Mouse (Mus musculus) CH12.LX (cell line): ENCODE results near the gene Fam151b. TPM values are rescaled to one million over a fixed set of nuclear protein-coding genes. Genes with fewer than 3 reads are reported as not detected.

Source experiments
- DNase-seq: peaks from one replicate; pipeline ENCODE4 v3.0.0-alpha.2; 2013; ENCODE audit errors: extremely low read depth
- H3K27ac ChIP-seq: 2 replicates; pipeline ENCODE4 v1.5.1; 2012; ENCODE audit warnings: low read depth, mild to moderate bottlenecking, control low read depth, moderate library complexity; ENCODE audit not compliant: insufficient read depth
- H3K27me3 ChIP-seq: replicated peaks from 2 replicates; pipeline ENCODE3; 2012; ENCODE audit warnings: inconsistent platforms
- H3K36me3 ChIP-seq, 2 experiments: replicated peaks in 1 of 2; 2 replicates each; pipeline versions ENCODE3 to v1.6.1; 2012; ENCODE audit warnings: inconsistent platforms in 1 of 2, low read length in 1 of 2, mild to moderate bottlenecking in 1 of 2, mixed read lengths in 1 of 2, moderate library complexity in 1 of 2; ENCODE audit not compliant: control insufficient read depth in 1 of 2, insufficient read depth in 1 of 2
- H3K4me1 ChIP-seq, 2 experiments: 2 replicates each; pipeline ENCODE4 v1.6.1; 2012; ENCODE audit warnings: inconsistent platforms in 1 of 2, moderate library complexity in 1 of 2; ENCODE audit not compliant: insufficient read depth in 2 of 2, control insufficient read depth in 1 of 2
- H3K4me2 ChIP-seq: 2 replicates; pipeline ENCODE4 v1.6.1; 2012; ENCODE audit warnings: low read depth, mild to moderate bottlenecking, control low read depth; ENCODE audit not compliant: poor library complexity, insufficient read depth, severe bottlenecking
- H3K4me3 ChIP-seq, 3 experiments: fragments of 150-350 bp in 1 of 3; sonication (generic) in 1 of 3; replicated peaks in 1 of 3; 2 replicates each; pipeline versions ENCODE3 to v1.5.1; 2011 to 2012; ENCODE audit warnings: low read depth in 2 of 3, low read length in 2 of 3, mild to moderate bottlenecking in 2 of 3, moderate library complexity in 2 of 3, control low read depth in 1 of 3, improper control_type of control experiment in 1 of 3, inconsistent platforms in 1 of 3, mixed read lengths in 1 of 3; ENCODE audit not compliant: poor library complexity in 1 of 3
- H3K79me2 ChIP-seq: replicated peaks from 2 replicates; pipeline ENCODE4 v1.6.1; 2012; ENCODE audit warnings: mild to moderate bottlenecking, moderate library complexity; ENCODE audit not compliant: control insufficient read depth, poor library complexity, insufficient read depth, severe bottlenecking; ENCODE audit errors: extremely low read depth
- H3K9ac ChIP-seq: 2 replicates; pipeline ENCODE4 v1.6.1; 2012; ENCODE audit warnings: low read depth, mild to moderate bottlenecking, control low read depth, moderate library complexity; ENCODE audit not compliant: insufficient read depth
- H3K9me3 ChIP-seq: replicated peaks from 2 replicates; pipeline ENCODE3; 2012; ENCODE audit warnings: low read length, inconsistent platforms, mixed read lengths
- BHLHE40 ChIP-seq: IDR thresholded peaks from 2 replicates; pipeline ENCODE4 v1.6.1; 2011; ENCODE audit warnings: mild to moderate bottlenecking, low read depth, low read length, improper control_type of control experiment
- CHD1 ChIP-seq: IDR thresholded peaks from 2 replicates; pipeline ENCODE4 v1.6.1; 2012; ENCODE audit warnings: low read depth, low read length, improper control_type of control experiment, inconsistent platforms
- CHD2 ChIP-seq: IDR thresholded peaks from 2 replicates; pipeline ENCODE4 v1.6.1; 2011; ENCODE audit warnings: low read length, improper control_type of control experiment
- CTCF ChIP-seq, 2 experiments: IDR thresholded peaks in 1 of 2; conservative IDR thresholded peaks in 1 of 2; 2 replicates each; pipeline ENCODE4 v1.5.1; 2011 to 2012; ENCODE audit warnings: low read depth in 2 of 2, low read length in 2 of 2, improper control_type of control experiment in 1 of 2, inconsistent platforms in 1 of 2, mild to moderate bottlenecking in 1 of 2, moderate library complexity in 1 of 2
- E2F4 ChIP-seq: IDR thresholded peaks from 2 replicates; pipeline ENCODE4 v1.6.1; 2011; ENCODE audit warnings: low read depth, low read length, improper control_type of control experiment; ENCODE audit not compliant: insufficient replicate concordance
- ELF1 ChIP-seq: IDR thresholded peaks from 2 replicates; pipeline ENCODE4 v1.6.1; 2014; ENCODE audit warnings: low read depth, mild to moderate bottlenecking, inconsistent platforms, low read length, improper control_type of control experiment
- EP300 ChIP-seq: IDR thresholded peaks from 2 replicates; pipeline ENCODE4 v1.6.1; 2011; ENCODE audit warnings: low read length, improper control_type of control experiment
- ETS1 ChIP-seq: conservative IDR thresholded peaks from 2 replicates; pipeline ENCODE4 v1.6.1; 2012; ENCODE audit warnings: low read depth, mild to moderate bottlenecking, inconsistent platforms, low read length, improper control_type of control experiment, moderate library complexity
- GABPA ChIP-seq: IDR thresholded peaks from 2 replicates; pipeline ENCODE4 v1.6.1; 2012; ENCODE audit warnings: low read depth, low read length, improper control_type of control experiment, inconsistent platforms; ENCODE audit not compliant: insufficient replicate concordance
- HCFC1 ChIP-seq: IDR thresholded peaks from 2 replicates; pipeline ENCODE4 v1.6.1; 2012; ENCODE audit warnings: low read depth, mild to moderate bottlenecking, inconsistent platforms, low read length, improper control_type of control experiment
- IRF4 ChIP-seq: IDR thresholded peaks from 2 replicates; pipeline ENCODE4 v1.6.1; 2014; ENCODE audit warnings: low read depth, mild to moderate bottlenecking, inconsistent platforms, low read length, improper control_type of control experiment
- JUN ChIP-seq: IDR thresholded peaks from 2 replicates; pipeline ENCODE4 v1.6.1; 2011; ENCODE audit warnings: low read depth, mild to moderate bottlenecking, low read length, improper control_type of control experiment, moderate library complexity; ENCODE audit not compliant: insufficient read depth
- JUND ChIP-seq: conservative IDR thresholded peaks from 2 replicates; pipeline ENCODE4 v1.6.1; 2011; ENCODE audit warnings: low read depth, low read length, improper control_type of control experiment
- KAT2A ChIP-seq: IDR thresholded peaks from 2 replicates; pipeline ENCODE4 v1.6.1; 2012; ENCODE audit warnings: low read length, improper control_type of control experiment, inconsistent platforms; ENCODE audit not compliant: insufficient replicate concordance
- MAFK ChIP-seq: IDR thresholded peaks from 2 replicates; pipeline ENCODE4 v1.6.1; 2011; ENCODE audit warnings: low read length, improper control_type of control experiment; ENCODE audit not compliant: insufficient replicate concordance
- MAX ChIP-seq: IDR thresholded peaks from 2 replicates; pipeline ENCODE4 v1.6.1; 2011; ENCODE audit warnings: low read length, improper control_type of control experiment
- MAZ ChIP-seq: IDR thresholded peaks from 2 replicates; pipeline ENCODE4 v1.6.1; 2012; ENCODE audit warnings: low read depth, mild to moderate bottlenecking, inconsistent platforms, low read length, improper control_type of control experiment, moderate library complexity
- MEF2A ChIP-seq: IDR thresholded peaks from 2 replicates; pipeline ENCODE4 v1.6.1; 2014; ENCODE audit warnings: low read depth, mild to moderate bottlenecking, inconsistent platforms, low read length, improper control_type of control experiment, borderline replicate concordance
- MXI1 ChIP-seq: IDR thresholded peaks from 2 replicates; pipeline ENCODE4 v1.6.1; 2011; ENCODE audit warnings: mild to moderate bottlenecking, low read depth, low read length, improper control_type of control experiment
- MYC ChIP-seq: IDR thresholded peaks from 2 replicates; pipeline ENCODE4 v1.6.1; 2011; ENCODE audit warnings: low read depth, mild to moderate bottlenecking, improper control_type of control experiment, low read length
- NELFE ChIP-seq: IDR thresholded peaks from 2 replicates; pipeline ENCODE4 v1.6.1; 2011; ENCODE audit warnings: low read depth, low read length, improper control_type of control experiment
- NRF1 ChIP-seq: IDR thresholded peaks from 2 replicates; pipeline ENCODE4 v1.6.1; 2014; ENCODE audit warnings: low read depth, mild to moderate bottlenecking, inconsistent platforms, low read length, improper control_type of control experiment, moderate library complexity
- PAX5 ChIP-seq: IDR thresholded peaks from 2 replicates; pipeline ENCODE4 v1.6.1; 2012; ENCODE audit warnings: low read length, inconsistent platforms, mixed read lengths
- POLR2A ChIP-seq: IDR thresholded peaks from 2 replicates; pipeline ENCODE4 v1.6.1; 2011; ENCODE audit warnings: low read depth, mild to moderate bottlenecking, improper control_type of control experiment, low read length
- POLR2AphosphoS2 ChIP-seq: IDR thresholded peaks from 2 replicates; pipeline ENCODE4 v1.6.1; 2011; ENCODE audit warnings: low read depth, low read length, improper control_type of control experiment
- RAD21 ChIP-seq: IDR thresholded peaks from 2 replicates; pipeline ENCODE4 v1.6.1; 2011; ENCODE audit warnings: low read depth, mild to moderate bottlenecking, low read length, improper control_type of control experiment, moderate library complexity
- RCOR1 ChIP-seq: conservative IDR thresholded peaks from 2 replicates; pipeline ENCODE4 v1.6.1; 2012; ENCODE audit warnings: low read depth, mild to moderate bottlenecking, inconsistent platforms, low read length, improper control_type of control experiment
- SIN3A ChIP-seq: IDR thresholded peaks from 2 replicates; pipeline ENCODE4 v1.6.1; 2012; ENCODE audit warnings: low read length, improper control_type of control experiment, inconsistent platforms
- SMC3 ChIP-seq: IDR thresholded peaks from 2 replicates; pipeline ENCODE4 v1.6.1; 2011; ENCODE audit warnings: low read depth, low read length, improper control_type of control experiment
- TBP ChIP-seq: conservative IDR thresholded peaks from 2 replicates; pipeline ENCODE4 v1.6.1; 2011; ENCODE audit warnings: low read depth, low read length, improper control_type of control experiment
- TCF12 ChIP-seq: IDR thresholded peaks from 2 replicates; pipeline ENCODE4 v1.6.1; 2014; ENCODE audit warnings: low read depth, mild to moderate bottlenecking, inconsistent platforms, low read length, improper control_type of control experiment
- UBTF ChIP-seq: IDR thresholded peaks from 2 replicates; pipeline ENCODE4 v1.6.1; 2012; ENCODE audit warnings: low read depth, mild to moderate bottlenecking, inconsistent platforms, low read length, improper control_type of control experiment, moderate library complexity
- USF1 ChIP-seq: IDR thresholded peaks from 2 replicates; pipeline ENCODE4 v1.6.1; 2014; ENCODE audit warnings: low read depth, mild to moderate bottlenecking, inconsistent platforms, low read length, improper control_type of control experiment
- USF2 ChIP-seq: conservative IDR thresholded peaks from 2 replicates; pipeline ENCODE4 v1.6.1; 2011; ENCODE audit warnings: low read depth, low read length, improper control_type of control experiment
- ZC3H11A ChIP-seq: IDR thresholded peaks from 2 replicates; pipeline ENCODE4 v1.6.1; 2012; ENCODE audit warnings: low read depth, mild to moderate bottlenecking, inconsistent platforms, low read length, improper control_type of control experiment
- ZKSCAN1 ChIP-seq: IDR thresholded peaks from 2 replicates; pipeline ENCODE4 v1.6.1; 2012; ENCODE audit warnings: low read depth, inconsistent platforms, low read length, improper control_type of control experiment, borderline replicate concordance
- ZMIZ1 ChIP-seq: IDR thresholded peaks from 2 replicates; pipeline ENCODE4 v1.6.1; 2012; ENCODE audit warnings: low read depth, mild to moderate bottlenecking, inconsistent platforms, low read length, improper control_type of control experiment
- ZNF384 ChIP-seq: IDR thresholded peaks from 2 replicates; pipeline ENCODE4 v1.6.1; 2012; ENCODE audit warnings: low read depth, low read length, improper control_type of control experiment, inconsistent platforms
- dilution Hi-C: fragments of 300-500 bp; cut with MboI; formaldehyde crosslinking; loops from 2 replicates; pipeline ENCODE4 v1.14.3; 2020; ENCODE audit warnings: low sequenced_read_pairs; ENCODE audit not compliant: extremely low pct_unique_long_range_greater_than_20kb, extremely low pct_ligation_motif_present
- in situ Hi-C: fragments of 300-500 bp; cut with MboI; formaldehyde crosslinking; loops from 3 replicates; pipeline ENCODE4 v1.14.3; 2019; ENCODE audit warnings: low sequenced_read_pairs, low pct_ligation_motif_present, low pct_unique_long_range_greater_than_20kb, mixed read lengths
- polyA plus RNA-seq: library from polyadenylated mRNA; unstranded; fragments of >175 nt; gene quantifications from 2 replicates; pipeline ENCODE4 v1.2.1, GENCODE M21; 2012; ENCODE audit warnings: low read depth; ENCODE audit not compliant: insufficient read length
- total RNA-seq, 2 experiments: library from RNA; depleted of rRNA; stranded (reverse); fragments of 300-350 nt in 1 of 2; fragments of >200 nt in 1 of 2; gene quantifications; 2 replicates each; pipeline ENCODE4 v1.2.3; 2012 to 2014

The Fam151b gene
- total and polyA plus RNA-seq, 3 experiments: 2.5 to 5.2 (median 3.7) TPM

GRCm38 (mm10) chr13:92530721-92531211 is 47.0 kb upstream of the Fam151b start, which contains the start of gene Zfyve16:
Gene Zfyve16 (minus strand): TSS chr13:92530868.
- Histone ChIP-seq H3K36me3 (peaks cover 0 to 5% of the 10 kb centered on the region in 2 experiments), H3K9me3 (no peaks in the 10 kb centered on the region), H3K4me3 (peak within 1 kb of the TSS; percentile 70 to 91 (median 83)), H3K4me2 (peak within 1 kb of the TSS; percentile 98), H3K79me2 (no peaks in the 10 kb centered on the region), H3K27ac (peak within 1 kb of the TSS; percentile 82), H3K9ac (peak within 1 kb of the TSS; percentile 46), H3K4me1 (peaks cover 0 to 14% of the 10 kb centered on the region in 2 experiments; a peak in 2 of 4 replicates), H3K27me3 (no peaks in the 10 kb centered on the region)
- DNase-seq: peak; percentile 93
- dilution Hi-C loops (no loop called here), in situ Hi-C loops (no loop called here)
- TF ChIP-seq HCFC1 (peak; percentile 20; the same call in 1 of the 2 replicates), RCOR1 (no peak), MEF2A (peak; percentile 48; the same call in 1 of the 2 replicates), ZMIZ1 (no peak), ZKSCAN1 (no peak), MYC (0 out of 2 replicates have a peak, but pooled peaks have one; percentile 50), GABPA (no peak), BHLHE40 (no peak), ZC3H11A (no peak), E2F4 (no peak), UBTF (0 out of 2 replicates have a peak, but pooled peaks have one; percentile 15), CHD2 (no peak), ETS1 (no peak), EP300 (no peak), MAFK (no peak), ELF1 (peak; percentile 80), USF2 (no peak), POLR2A (peak; percentile 86), PAX5 (no peak), NRF1 (peak; percentile 98), SMC3 (no peak), JUN (no peak), MAZ (no peak), TCF12 (no peak; the same call in none of the 2 replicates), SIN3A (no peak; the same call in 1 of the 2 replicates), MXI1 (no peak), POLR2AphosphoS2 (no peak), TBP (0 out of 2 replicates have a peak, but pooled peaks have one; percentile 36), USF1 (no peak), IRF4 (no peak; the same call in 1 of the 2 replicates), JUND (no peak), ZNF384 (no peak), MAX (peak; percentile 87), RAD21 (no peak), KAT2A (no peak), NELFE (peak; percentile 80; the same call in 1 of the 2 replicates), CTCF (conservative IDR thresholded peaks at IDR 0.05 in 1 of 2, IDR thresholded peaks at IDR 0.05 in 1 of 2; ENCODE audit: low read depth in 2 of 2, low read length in 2 of 2) (no peak), CHD1 (no peak)
